Mouse (Mus musculus) spleen, adult 2 months (tissue): Measurements from ENCODE around the gene Hmcn2.

ENCODE experiments used
- CTCF ChIP-seq: fragments of 200-500 bp; IDR thresholded peaks from 2 replicates; pipeline ENCODE4 v1.5.1; 2011; ENCODE audit warnings: mild to moderate bottlenecking, inconsistent platforms; ENCODE audit not compliant: insufficient read depth, insufficient read length, insufficient replicate concordance; ENCODE audit errors: extremely low read depth
- POLR2A ChIP-seq: fragments of 200-500 bp; IDR thresholded peaks from 2 replicates; pipeline ENCODE4 v1.6.1; 2011; ENCODE audit warnings: low read depth, low read length, inconsistent platforms

DNA sequence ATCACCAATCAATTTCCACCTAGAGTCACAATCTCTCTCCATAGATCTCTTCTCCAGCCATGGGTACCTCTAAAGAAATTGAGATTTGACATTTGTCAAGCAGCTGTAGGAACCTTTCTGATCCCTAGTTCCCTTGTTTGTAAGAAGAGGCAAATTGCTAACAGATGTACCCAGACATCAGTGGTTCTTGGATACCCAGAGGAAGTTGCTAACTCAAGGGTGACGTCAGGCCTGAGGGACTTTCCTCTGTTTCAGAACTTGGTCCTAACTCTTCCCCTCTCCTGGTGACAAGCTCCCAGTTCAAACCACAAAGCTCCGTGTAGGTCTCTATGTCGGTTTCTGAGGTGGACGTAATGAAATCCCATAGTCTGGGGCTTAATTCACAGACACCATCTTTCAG, 131.8 kb downstream of the Hmcn2 start:
- TF ChIP-seq CTCF (no peak), POLR2A (no peak)
